Mouse (Mus musculus) c-Kit-positive CD71-positive TER-119-positive erythroid progenitor cells, embryonic 14.5 days (primary cell): Measurements from ENCODE around the gene Krtcap3.
"Not testable (repeated sequence)": the region's sequence is repeated elsewhere in the genome, so short reads cannot be mapped to it uniquely, and the experiment has no call there.

Experiments
- DNase-seq: peaks from one replicate; pipeline ENCODE4 v3.0.0-alpha.2; 2013; ENCODE audit warnings: low spot score

Gene Krtcap3

GRCm38 (mm10) chr5:31251541-31252101 lies at the start of gene Krtcap3:
TSS of gene Krtcap3 (plus strand) at chr5:31251691.
- DNase-seq: no peak

DNA sequence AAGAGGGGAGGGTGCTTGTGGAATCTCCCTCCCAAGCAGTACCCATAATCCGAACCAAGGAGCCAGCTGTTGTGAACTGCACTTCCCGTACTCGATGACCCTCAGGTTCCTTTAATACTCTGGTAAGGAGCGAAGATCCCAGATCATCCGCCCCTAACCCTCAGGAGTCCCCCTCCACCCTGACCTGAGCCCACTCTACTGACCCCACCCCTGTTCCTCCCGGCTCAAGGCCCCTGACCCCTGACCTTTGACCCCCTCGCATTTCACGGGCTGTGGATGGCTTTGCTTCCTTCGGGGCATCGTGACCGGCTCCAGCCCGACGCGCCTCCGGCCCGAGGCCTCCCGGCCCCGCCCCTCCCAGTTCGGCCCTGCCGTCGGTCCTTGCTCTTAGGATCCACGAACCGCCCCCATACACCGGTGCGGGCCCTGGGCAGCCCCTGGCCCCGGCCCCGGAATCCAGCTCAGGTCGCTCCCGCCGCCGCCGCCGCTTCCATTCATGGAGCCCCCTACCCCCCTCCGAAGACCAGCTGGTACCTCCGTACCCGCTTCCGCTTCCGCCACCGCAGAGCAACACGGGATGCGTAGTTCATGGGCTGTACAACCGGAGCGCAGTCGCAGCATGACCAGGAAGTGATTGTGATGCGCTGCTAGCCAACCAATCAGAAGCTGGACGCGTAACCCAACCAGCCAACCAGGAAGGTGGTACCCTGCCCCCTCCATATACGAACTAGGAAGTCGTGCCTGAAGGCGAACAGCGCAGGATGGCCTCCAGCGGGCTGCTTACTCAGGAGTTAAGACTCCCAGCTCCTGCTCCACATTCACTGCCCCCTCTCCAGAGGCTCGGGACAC lies 49.5 kb upstream of the Krtcap3 start, which contains the start of gene Zfp513:
Gene Zfp513, minus strand, starts transcription at position 562 of the 849 bp plus-strand sequence.
- DNase-seq: peak; percentile 96

GRCm38 (mm10) chr5:31202933-31203332 lies 48.6 kb upstream of the Krtcap3 start:
- DNase-seq: no peak

- DNase-seq: no peak
Measured at GRCm38 (mm10) chr5:31203866-31204265, 47.6 kb upstream of the Krtcap3 start.

DNA sequence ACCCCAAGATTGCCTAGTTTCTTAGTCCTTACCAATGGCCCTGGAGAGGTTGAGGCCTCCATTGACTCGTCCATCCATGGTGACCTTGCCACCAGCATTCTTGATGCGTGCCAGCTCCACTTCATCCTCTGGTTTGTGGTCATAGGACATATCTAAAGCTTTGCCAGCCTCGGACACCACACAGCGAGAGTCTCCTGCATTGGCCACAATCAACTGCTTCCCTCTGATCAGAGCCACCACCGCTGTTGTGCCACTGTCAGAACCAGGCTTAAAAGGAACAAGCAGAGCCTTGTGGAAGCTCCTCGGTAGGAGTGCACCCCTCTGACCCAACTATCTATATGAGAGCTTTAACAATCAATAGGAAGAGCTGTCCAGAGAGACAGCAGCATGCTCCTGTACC lies 47.1 kb upstream of the Krtcap3 start:
- DNase-seq: no peak

GRCm38 (mm10) chr5:31216554-31216953 lies 34.9 kb upstream of the Krtcap3 start:
- not testable (repeated sequence) for DNase-seq

- DNase-seq: peak; percentile 76
Measured at GRCm38 (mm10) chr5:31218294-31218693, 33.2 kb upstream of the Krtcap3 start.

DNA sequence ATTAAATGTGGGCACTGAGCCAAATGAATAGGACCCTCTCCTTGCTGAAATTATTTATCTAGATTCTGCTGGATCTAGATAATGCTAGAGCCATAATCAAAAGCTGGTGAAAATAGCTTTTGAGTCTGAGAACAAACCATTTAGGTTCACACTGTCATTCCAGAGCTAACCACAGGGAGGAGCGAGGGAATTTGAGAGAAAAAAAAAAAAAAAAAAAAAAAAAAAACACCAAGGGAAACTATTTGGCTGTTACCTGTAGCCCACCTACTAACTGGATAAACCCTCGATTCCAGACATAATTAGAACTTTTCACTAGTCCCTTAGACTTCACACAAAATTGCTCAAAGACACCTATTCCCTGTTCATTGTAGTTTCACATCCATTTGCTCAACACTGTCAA lies 32.4 kb upstream of the Krtcap3 start:
- peak; percentile 75 for DNase-seq

GRCm38 (mm10) chr5:31219474-31219873 lies 32.0 kb upstream of the Krtcap3 start:
- DNase-seq: no peak

DNA sequence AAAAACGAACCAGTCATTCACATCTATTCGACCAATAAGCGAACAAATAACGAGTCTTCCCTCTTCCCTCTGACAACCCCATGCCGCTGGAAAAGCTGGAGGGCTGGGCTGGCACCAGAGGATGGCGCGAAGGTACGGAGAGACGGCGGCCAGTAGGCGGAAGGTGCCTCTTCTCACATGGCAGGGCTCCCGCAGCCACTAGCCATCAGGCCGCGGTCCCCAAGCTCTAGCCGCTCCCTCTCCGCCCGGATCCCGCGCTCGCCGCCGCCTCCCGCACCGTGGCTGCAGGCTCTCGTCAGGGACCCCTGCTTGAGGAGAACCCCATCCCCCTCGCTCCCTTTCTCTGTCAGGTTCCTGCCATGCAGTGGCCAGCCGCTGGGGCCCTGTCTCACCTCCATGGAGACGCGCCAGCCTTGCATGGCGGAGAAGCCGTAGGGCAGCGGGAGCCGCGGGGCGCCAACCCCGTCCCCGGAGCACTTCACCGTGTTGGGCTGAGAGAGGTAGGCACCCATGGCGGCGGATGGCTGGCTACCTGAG lies 31.5 kb upstream of the Krtcap3 start:
- DNase-seq: peak; percentile 50

- DNase-seq: peak; percentile 95
Measured at GRCm38 (mm10) chr5:31220448-31221303, 30.8 kb upstream of the Krtcap3 start, which contains the start of gene Ppm1g. TSS of gene Ppm1g (minus strand) at chr5:31220687.

GRCm38 (mm10) chr5:31221304-31221945 lies 30.1 kb upstream of the Krtcap3 start:
- peak; percentile 75 for DNase-seq

GRCm38 (mm10) chr5:31222696-31223095 lies 28.8 kb upstream of the Krtcap3 start:
- no peak for DNase-seq

GRCm38 (mm10) chr5:31226641-31227040 lies 24.9 kb upstream of the Krtcap3 start:
- DNase-seq: no peak

- DNase-seq: peak; percentile 92
Measured at GRCm38 (mm10) chr5:31240637-31241521, 10.6 kb upstream of the Krtcap3 start, which contains the start of the genes Nrbp1 and Gm9970. TSS of gene Nrbp1 (plus strand) at chr5:31240864. TSS of gene Gm9970 (minus strand) at chr5:31241232.

DNA sequence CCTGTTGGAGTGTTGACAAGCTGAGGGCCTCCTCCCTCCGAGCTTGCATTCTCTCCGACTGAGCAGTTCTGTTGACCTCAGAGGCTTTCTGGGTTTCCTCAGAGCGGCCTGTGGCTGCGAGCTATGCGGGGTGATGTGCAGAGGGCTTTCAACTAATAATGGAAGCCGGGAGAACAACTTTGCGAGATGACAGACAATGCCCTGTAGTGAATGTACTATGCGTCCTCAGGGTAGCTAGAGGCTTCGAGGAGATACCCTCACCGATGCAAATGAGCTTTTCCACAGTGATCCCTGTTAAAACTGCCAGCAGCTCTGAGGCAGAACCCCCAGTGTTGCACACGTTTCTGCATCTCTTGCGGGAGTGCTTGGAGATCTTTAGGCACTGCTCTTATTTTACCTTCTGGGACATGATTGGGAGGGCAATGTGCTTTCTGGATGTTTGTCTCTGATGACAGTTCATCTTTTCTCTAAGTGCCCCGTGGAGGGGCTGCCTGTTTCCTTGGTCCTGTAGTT lies 9.9 kb upstream of the Krtcap3 start:
- no peak for DNase-seq

- DNase-seq: no peak
Measured at GRCm38 (mm10) chr5:31242191-31242590, 9.3 kb upstream of the Krtcap3 start.

GRCm38 (mm10) chr5:31250716-31251115 lies 775 bp upstream of the Krtcap3 start:
- DNase-seq: no peak

- DNase-seq: no peak
Measured at GRCm38 (mm10) chr5:31252151-31252550, 660 bp downstream of the Krtcap3 start.
